Mouse (Mus musculus) midbrain, postnatal 0 days (tissue): ENCODE measurements around the gene Ift122. TPM values are rescaled to one million over a fixed set of nuclear protein-coding genes. Genes with fewer than 3 reads are reported as not detected.
A peak's percentile ranks its signal among the peaks of the same experiment; 100 is the strongest.

Source experiments
- ATAC-seq: fragments of 200-750 bp; cut with Nextera tagmentation; 2 replicates; pipeline ENCODE4 v1.8.0; 2017; ENCODE audit warnings: moderate number of reproducible peaks, mild to moderate bottlenecking, moderate TSS enrichment, moderate library complexity; ENCODE audit not compliant: low FRiP score
- DNase-seq: peaks from one replicate; pipeline ENCODE4 v3.0.0-alpha.2; 2015; ENCODE audit warnings: low spot score
- H3K27ac ChIP-seq: fragments of 300-500 bp; sonication (generic); 2 replicates; pipeline ENCODE4 v1.5.1; 2014; ENCODE audit warnings: low read depth, mild to moderate bottlenecking, low read length, mixed read lengths
- H3K27me3 ChIP-seq: fragments of 300-500 bp; sonication (generic); 2 replicates; pipeline ENCODE4 v1.6.1; 2014; ENCODE audit warnings: low read length, control low read depth, mixed read lengths; ENCODE audit not compliant: insufficient read depth
- H3K36me3 ChIP-seq: fragments of 300-500 bp; sonication (generic); 2 replicates; pipeline ENCODE4 v1.6.1; 2014; ENCODE audit warnings: low read length, control low read depth, mixed read lengths; ENCODE audit not compliant: insufficient read depth
- H3K4me1 ChIP-seq: fragments of 300-500 bp; sonication (generic); 2 replicates; pipeline ENCODE4 v1.6.1; 2014; ENCODE audit warnings: mild to moderate bottlenecking, control low read depth, antibody characterized with exemption, low read length, mixed read lengths; ENCODE audit not compliant: insufficient read depth
- H3K4me2 ChIP-seq: fragments of 300-500 bp; sonication (generic); 2 replicates; pipeline ENCODE4 v1.6.1; 2014; ENCODE audit warnings: low read depth, mild to moderate bottlenecking, low read length, mixed read lengths; ENCODE audit not compliant: poor library complexity, severe bottlenecking
- H3K4me3 ChIP-seq: fragments of 300-500 bp; sonication (generic); 2 replicates; pipeline ENCODE4 v1.5.1; 2014; ENCODE audit warnings: low read depth, mild to moderate bottlenecking, low read length, moderate library complexity
- H3K9ac ChIP-seq: fragments of 300-500 bp; sonication (generic); replicated peaks from 2 replicates; pipeline ENCODE4 v1.6.1; 2014; ENCODE audit warnings: mild to moderate bottlenecking, low read length, moderate library complexity, mixed read lengths; ENCODE audit not compliant: poor library complexity, severe bottlenecking
- H3K9me3 ChIP-seq: fragments of 300-500 bp; sonication (generic); 2 replicates; pipeline ENCODE4 v1.6.1; 2016; ENCODE audit warnings: low read length, control low read depth
- CTCF ChIP-seq: IDR thresholded peaks from 2 replicates; pipeline ENCODE4 v1.5.1; 2016; ENCODE audit warnings: antibody characterized with exemption, mild to moderate bottlenecking
- WGBS: fragments of 180-500 bp; shearing (Covaris S2); extraction: QIAGEN DNeasy Blood & Tissue Kit; methylation state at CpG from one replicate; pipeline ENCODE4 v1.1.7; 2014; 5-methylcytosine and 5-hydroxymethylcytosine counted together
- polyA plus RNA-seq: library from polyadenylated mRNA; unstranded; fragments of >200 nt; fragmentation: Nextera tagmentation; extraction: Ambion mirVana; gene quantifications from 2 replicates; pipeline ENCODE4 v1.2.1, GENCODE M21; 2015
- total RNA-seq: library from RNA; depleted of rRNA; stranded (reverse); fragments of >200 nt; gene quantifications from 2 replicates; pipeline ENCODE4 v1.2.3, GENCODE M21; 2014; rRNA removed

Gene Ift122
- total RNA-seq = 31.7 and 42.7 TPM in 2 replicates
- polyA plus RNA-seq = 22.6 and 24.3 TPM in 2 replicates

GRCm38 (mm10) chr6:115853091-115853813 is at the start of gene Ift122, which contains the start of gene Mbd4:
Gene Ift122 (plus strand): TSS chr6:115853470.
Gene Mbd4 (minus strand): TSS chr6:115853371.
- DNase-seq (peak; percentile 99), ATAC-seq (peak; percentile 98)
- peak; percentile 56 for TF ChIP-seq CTCF
- Histone ChIP-seq H3K4me2 (peak within 1 kb of the TSS; percentile 78), H3K9me3 (no peaks in the 10 kb centered on the region), H3K9ac (peak within 1 kb of the TSS; percentile 52), H3K27me3 (no peaks in the 10 kb centered on the region), H3K27ac (peak within 1 kb of the TSS; percentile 70), H3K4me1 (no peaks in the 10 kb centered on the region), H3K4me3 (peak within 1 kb of the TSS; percentile 56), H3K36me3 (no peaks in the 10 kb centered on the region)
- WGBS = under 1% methylated on average over 51 of the region's 51 CpGs

- Histone ChIP-seq H3K4me3 (no peak overlapping the region), H3K27ac (no peak overlapping the region), H3K4me2 (no peak overlapping the region), H3K4me1 (peaks cover 5% of the 10 kb centered on the region), H3K36me3 (peaks cover 45% of the 10 kb centered on the region), H3K27me3 (no peaks in the 10 kb centered on the region), H3K9ac (no peak overlapping the region), H3K9me3 (no peaks in the 10 kb centered on the region)
- DNase-seq (peak; percentile 84), ATAC-seq (peak; percentile 59; the same call in 1 of the 2 replicates)
- WGBS = 44% methylated on average over 16 of the region's 16 CpGs
- peak; percentile 77 for TF ChIP-seq CTCF
Observed at GRCm38 (mm10) chr6:115803541-115804382, 49.5 kb upstream of the Ift122 start.

GRCm38 (mm10) chr6:115804432-115805192 is 48.7 kb upstream of the Ift122 start:
- H3K27me3 ChIP-seq = no peaks in the 10 kb centered on the region
- no peak for TF ChIP-seq CTCF
- no peak overlapping the region for H3K4me3 ChIP-seq
- DNase-seq = no peak
- no peaks in the 10 kb centered on the region for H3K9me3 ChIP-seq
- H3K9ac ChIP-seq = no peak overlapping the region
- peaks cover 40% of the 10 kb centered on the region for H3K36me3 ChIP-seq
- H3K27ac ChIP-seq = no peak overlapping the region
- no peak overlapping the region for H3K4me2 ChIP-seq
- H3K4me1 ChIP-seq = peaks cover 5% of the 10 kb centered on the region
- ATAC-seq = no peak
- 71% methylated on average over 10 of the region's 10 CpGs for WGBS

GRCm38 (mm10) chr6:115807464-115808195 is 45.6 kb upstream of the Ift122 start:
- H3K4me3 ChIP-seq = peak overlapping the region; percentile 78
- H3K4me2 ChIP-seq = peak overlapping the region; percentile 69
- ATAC-seq = no peak
- DNase-seq = peak; percentile 15
- no peaks in the 10 kb centered on the region for H3K9me3 ChIP-seq
- 3% methylated on average over 15 of the region's 15 CpGs for WGBS
- H3K27ac ChIP-seq = peak overlapping the region; percentile 99
- peak overlapping the region; percentile 89 for H3K9ac ChIP-seq
- no peak for TF ChIP-seq CTCF
- no peaks in the 10 kb centered on the region for H3K27me3 ChIP-seq
- peaks cover 21% of the 10 kb centered on the region for H3K36me3 ChIP-seq
- H3K4me1 ChIP-seq = peaks cover 5% of the 10 kb centered on the region

- DNase-seq = no peak
- peak overlapping the region; percentile 69 for H3K4me2 ChIP-seq
- ATAC-seq = no peak
- no peaks in the 10 kb centered on the region for H3K9me3 ChIP-seq
- 1% methylated on average over 22 of the region's 22 CpGs for WGBS
- peaks cover 21% of the 10 kb centered on the region for H3K36me3 ChIP-seq
- H3K9ac ChIP-seq = peak overlapping the region; percentile 89
- peak overlapping the region; percentile 78 for H3K4me3 ChIP-seq
- H3K4me1 ChIP-seq = peaks cover 5% of the 10 kb centered on the region
- peak overlapping the region; percentile 99 for H3K27ac ChIP-seq
- no peaks in the 10 kb centered on the region for H3K27me3 ChIP-seq
- TF ChIP-seq CTCF = no peak
Observed at GRCm38 (mm10) chr6:115808196-115808487, 45.1 kb upstream of the Ift122 start.
